Mouse (Mus musculus) limb, embryonic 12.5 days (tissue): Measurements from ENCODE around the gene Nudt2. TPM values are rescaled to one million over a fixed set of nuclear protein-coding genes. Genes with fewer than 3 reads are reported as not detected.
A peak's percentile ranks its signal among the peaks of the same experiment; 100 is the strongest.

Experiments used
- ATAC-seq: fragments of 200-750 bp; cut with Nextera tagmentation; 2 replicates; pipeline ENCODE4 v1.8.0; 2017; ENCODE audit warnings: low read depth, moderate TSS enrichment; ENCODE audit not compliant: insufficient number of reproducible peaks, insufficient read depth, low FRiP score, low TSS enrichment
- H3K27ac ChIP-seq: fragments of 300-500 bp; sonication (generic); 2 replicates; pipeline ENCODE4 v1.5.1; 2016; ENCODE audit warnings: mild to moderate bottlenecking, moderate library complexity
- H3K27me3 ChIP-seq: fragments of 300-500 bp; sonication (generic); 2 replicates; pipeline ENCODE4 v1.6.1; 2016; ENCODE audit warnings: mild to moderate bottlenecking, moderate library complexity
- H3K36me3 ChIP-seq: fragments of 300-500 bp; sonication (generic); 2 replicates; pipeline ENCODE4 v1.6.1; 2016; ENCODE audit warnings: mild to moderate bottlenecking, moderate library complexity
- H3K4me1 ChIP-seq: fragments of 300-500 bp; sonication (generic); replicated peaks from 2 replicates; pipeline ENCODE4 v1.6.1; 2016
- H3K4me2 ChIP-seq: fragments of 300-500 bp; sonication (generic); 2 replicates; pipeline ENCODE4 v1.6.1; 2016; ENCODE audit warnings: mild to moderate bottlenecking, moderate library complexity
- H3K4me3 ChIP-seq: fragments of 300-500 bp; sonication (generic); replicated peaks from 2 replicates; pipeline ENCODE4 v1.5.1; 2016; ENCODE audit warnings: mild to moderate bottlenecking
- H3K9ac ChIP-seq: fragments of 300-500 bp; sonication (generic); replicated peaks from 2 replicates; pipeline ENCODE4 v1.6.1; 2016; ENCODE audit warnings: mild to moderate bottlenecking, moderate library complexity
- H3K9me3 ChIP-seq: fragments of 300-500 bp; sonication (generic); 2 replicates; pipeline ENCODE4 v1.6.1; 2016; ENCODE audit warnings: mild to moderate bottlenecking, moderate library complexity
- WGBS: fragments of 180-500 bp; shearing (Covaris S2); methylation state at CpG from one replicate; pipeline ENCODE4 v1.1.7; 2016; 5-methylcytosine and 5-hydroxymethylcytosine counted together
- polyA plus RNA-seq: library from polyadenylated mRNA; unstranded; fragments of >200 nt; fragmentation: Nextera tagmentation; extraction: Ambion mirVana; gene quantifications from 2 replicates; pipeline ENCODE4 v1.2.1, GENCODE M21; 2016

Gene Nudt2
- polyA plus RNA-seq, 1 experiment from 2014 or later: 49.9 TPM

DNA sequence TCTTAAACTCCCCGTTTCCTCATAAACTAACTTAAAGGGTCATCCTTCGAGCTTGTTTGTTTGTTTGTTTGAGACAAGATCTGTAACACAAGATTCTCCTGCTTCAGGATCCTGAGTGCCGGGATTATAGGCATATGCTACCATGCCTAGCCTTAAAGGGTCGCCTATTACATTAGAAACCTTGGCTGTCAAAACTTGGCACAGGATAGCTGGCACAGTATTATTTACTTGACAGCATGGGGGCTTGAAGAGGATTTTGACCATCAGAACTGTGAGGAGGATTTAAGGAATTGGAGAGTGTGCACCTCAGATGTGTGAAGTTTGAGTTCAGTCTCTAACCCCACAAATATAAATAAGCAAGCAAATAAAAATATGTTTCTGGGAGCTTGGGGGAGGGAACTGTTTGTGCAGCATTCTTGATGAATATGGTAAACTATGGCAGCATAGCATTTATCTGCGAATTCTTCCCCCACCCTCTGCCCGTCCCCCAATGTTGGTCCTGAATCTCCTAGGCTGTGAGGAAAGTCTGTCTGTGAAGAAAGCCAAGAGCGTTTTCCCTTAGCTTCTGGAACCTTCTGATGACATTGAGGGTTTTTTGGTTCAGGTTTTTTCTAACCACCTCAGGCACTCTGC lies 5.2 kb downstream of the Nudt2 start:
- no peak for ATAC-seq
- H3K36me3 ChIP-seq: no peaks in the 10 kb centered on the region
- no peak overlapping the region for H3K4me2 ChIP-seq
- H3K27me3 ChIP-seq: no peaks in the 10 kb centered on the region
- H3K9ac ChIP-seq: no peak overlapping the region
- H3K4me3 ChIP-seq: no peak overlapping the region
- 50% methylated on average over 7 of the region's 7 CpGs for WGBS
- no peak overlapping the region for H3K27ac ChIP-seq
- no peaks in the 10 kb centered on the region for H3K9me3 ChIP-seq
- peaks cover 23% of the 10 kb centered on the region for H3K4me1 ChIP-seq

DNA sequence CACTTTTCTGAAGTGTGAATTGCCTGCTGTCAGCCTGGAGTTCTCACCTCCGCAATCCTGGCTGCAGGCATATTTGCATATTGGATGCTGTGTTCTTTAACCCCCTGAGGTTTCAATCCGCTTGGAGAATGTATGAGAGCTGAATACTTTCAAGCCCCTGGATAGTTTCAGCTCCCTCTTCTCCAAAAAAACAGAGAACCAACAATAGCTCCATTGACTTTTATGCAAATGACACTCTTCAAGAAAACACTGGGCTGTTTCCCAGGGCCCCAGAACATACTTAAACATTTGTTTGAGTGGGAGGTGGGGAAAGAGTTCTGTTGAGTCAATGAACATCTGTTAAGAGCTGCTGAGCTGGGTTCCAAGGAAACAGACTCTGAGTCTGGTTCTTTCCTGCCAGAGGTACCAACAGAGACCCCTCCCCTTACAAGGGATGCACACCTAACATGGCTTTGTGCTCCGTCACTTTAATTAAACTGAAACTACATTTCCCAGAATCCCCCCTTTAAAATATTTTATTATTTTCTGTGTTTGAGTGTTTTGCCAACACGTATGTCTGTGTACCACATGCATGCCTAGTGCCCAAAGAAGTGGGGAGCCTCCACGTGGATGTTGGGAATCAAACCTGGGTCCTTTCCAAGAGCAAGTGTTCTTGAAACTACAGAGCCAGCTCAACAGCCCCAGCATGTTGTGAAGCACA lies 5.9 kb downstream of the Nudt2 start:
- no peak overlapping the region for H3K9ac ChIP-seq
- peaks cover 23% of the 10 kb centered on the region for H3K4me1 ChIP-seq
- no peak overlapping the region; the same call in 1 of the 2 replicates for H3K27ac ChIP-seq
- WGBS: 36% methylated on average over 5 of the region's 5 CpGs
- no peak for ATAC-seq
- H3K27me3 ChIP-seq: 0 out of 2 replicates have a peak, but pooled peaks cover 5% of the 10 kb centered on the region
- H3K4me2 ChIP-seq: no peak overlapping the region
- H3K4me3 ChIP-seq: no peak overlapping the region
- H3K9me3 ChIP-seq: no peaks in the 10 kb centered on the region
- no peaks in the 10 kb centered on the region for H3K36me3 ChIP-seq

DNA sequence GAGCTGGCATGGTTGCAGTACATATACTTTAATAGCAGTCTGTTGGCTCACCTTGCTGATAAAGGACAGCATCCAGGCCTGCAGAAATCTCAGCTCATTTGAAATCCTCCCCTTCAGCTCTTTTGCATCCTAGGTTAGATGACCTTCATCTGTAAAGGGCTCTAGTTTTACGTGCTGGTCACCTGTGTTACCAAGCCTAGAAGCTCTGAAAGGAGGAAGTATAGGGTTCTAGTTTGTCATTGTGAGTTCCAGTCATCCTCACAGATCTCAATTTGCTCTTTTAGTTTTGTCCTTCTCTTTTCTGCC lies 6.4 kb downstream of the Nudt2 start:
- ATAC-seq: no peak
- H3K4me1 ChIP-seq: peaks cover 23% of the 10 kb centered on the region
- H3K36me3 ChIP-seq: no peaks in the 10 kb centered on the region
- H3K27me3 ChIP-seq: 0 out of 2 replicates have a peak, but pooled peaks cover 5% of the 10 kb centered on the region
- no peak overlapping the region for H3K4me2 ChIP-seq
- H3K9ac ChIP-seq: no peak overlapping the region
- H3K4me3 ChIP-seq: no peak overlapping the region
- no peak overlapping the region; the same call in 1 of the 2 replicates for H3K27ac ChIP-seq
- 88% methylated on average over 1 of the region's 1 CpGs for WGBS
- H3K9me3 ChIP-seq: no peaks in the 10 kb centered on the region

DNA sequence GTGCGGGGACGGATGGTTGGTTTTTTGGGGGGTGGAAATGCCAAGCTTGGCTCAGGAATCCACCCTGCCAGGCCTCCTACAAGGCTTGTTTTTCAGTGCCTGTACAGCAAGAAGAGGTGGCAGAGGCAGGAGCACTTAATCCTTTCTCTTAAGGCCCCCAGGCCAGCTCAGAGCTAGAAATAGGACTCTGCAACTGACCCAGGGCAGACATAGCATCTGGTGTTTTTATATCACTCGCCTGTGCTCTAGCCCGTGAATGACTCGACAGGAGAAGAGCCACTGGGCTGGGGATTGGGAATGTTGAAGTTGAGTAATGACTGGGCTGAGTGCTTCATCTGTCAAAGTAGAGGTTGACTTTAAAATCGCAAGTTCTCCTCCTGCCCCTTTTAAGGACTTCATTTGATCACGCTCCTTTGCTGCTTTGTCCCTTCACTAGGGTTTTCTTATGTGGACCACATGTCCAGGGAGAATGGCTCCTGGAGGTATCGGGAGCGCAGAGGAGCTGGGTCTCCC lies 12.8 kb downstream of the Nudt2 start:
- Histone ChIP-seq H3K9me3 (no peaks in the 10 kb centered on the region), H3K4me3 (no peak overlapping the region), H3K4me1 (peaks cover 29% of the 10 kb centered on the region), H3K27me3 (peaks cover 13% of the 10 kb centered on the region; the same call in 1 of the 2 replicates), H3K9ac (no peak overlapping the region), H3K27ac (no peak overlapping the region), H3K4me2 (no peak overlapping the region), H3K36me3 (0 out of 2 replicates have a peak, but pooled peaks cover 9% of the 10 kb centered on the region)
- no peak for ATAC-seq
- 79% methylated on average over 9 of the region's 9 CpGs for WGBS

DNA sequence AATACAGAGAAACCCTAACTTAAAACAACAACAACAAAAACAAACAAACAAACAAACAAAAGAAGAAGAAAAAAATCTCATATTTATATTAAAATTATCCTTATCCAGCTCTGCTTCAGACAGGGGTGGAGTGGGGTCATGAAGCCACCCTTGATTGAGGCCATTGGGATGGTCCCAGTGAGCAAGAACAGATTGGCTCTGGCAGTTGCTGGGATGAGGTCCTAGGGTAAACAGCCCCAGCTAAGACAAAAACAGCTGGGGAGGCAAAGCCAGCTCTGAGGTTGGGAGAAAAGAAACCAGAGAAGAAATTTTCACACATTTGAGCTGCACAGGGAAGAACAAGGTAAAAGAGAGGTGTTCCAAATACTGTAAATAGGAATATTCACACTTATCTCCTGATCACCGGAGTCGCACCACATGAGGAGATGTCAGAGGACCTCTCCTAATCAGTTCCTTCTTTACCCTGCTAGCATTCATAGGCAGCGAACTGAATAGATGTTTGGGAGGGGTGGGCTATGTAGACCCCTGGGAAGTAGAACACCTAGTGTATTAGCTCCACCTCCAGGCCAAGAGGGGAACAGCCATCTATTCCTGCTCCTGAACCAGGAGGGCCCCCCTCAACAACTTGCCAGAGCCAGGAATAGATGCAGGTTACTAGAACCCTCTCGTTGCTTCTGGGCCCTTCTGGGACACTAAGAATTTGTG lies 14.0 kb downstream of the Nudt2 start:
- 72% methylated on average over 4 of the region's 4 CpGs for WGBS
- Histone ChIP-seq H3K36me3 (0 out of 2 replicates have a peak, but pooled peaks cover 9% of the 10 kb centered on the region), H3K4me2 (no peak overlapping the region), H3K27me3 (peaks cover 13% of the 10 kb centered on the region; the same call in 1 of the 2 replicates), H3K4me3 (no peak overlapping the region), H3K27ac (no peak overlapping the region), H3K4me1 (peaks cover 29% of the 10 kb centered on the region), H3K9ac (no peak overlapping the region), H3K9me3 (no peaks in the 10 kb centered on the region)
- no peak for ATAC-seq

DNA sequence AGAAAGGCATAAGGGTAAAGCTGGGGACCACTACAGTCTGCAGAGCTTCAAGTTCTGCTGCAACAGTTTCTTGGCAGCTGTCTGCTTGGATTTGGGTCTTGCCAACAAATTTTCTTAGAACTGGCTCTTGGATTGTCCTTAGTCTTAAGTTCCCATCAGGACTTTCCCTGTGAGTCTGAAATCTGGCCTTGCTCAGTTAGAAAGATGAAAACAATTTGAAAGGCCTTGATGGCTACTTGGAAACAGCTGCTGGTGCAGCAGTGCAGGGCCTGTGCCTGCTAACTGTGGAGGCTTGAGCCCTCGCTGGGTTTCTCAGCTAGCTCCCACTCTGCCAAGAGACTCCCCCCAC lies 14.5 kb downstream of the Nudt2 start:
- 0 out of 2 replicates have a peak, but pooled peaks cover 9% of the 10 kb centered on the region for H3K36me3 ChIP-seq
- H3K27ac ChIP-seq: no peak overlapping the region
- peaks cover 15% of the 10 kb centered on the region; the same call in 1 of the 2 replicates for H3K27me3 ChIP-seq
- no peak overlapping the region for H3K4me3 ChIP-seq
- H3K9ac ChIP-seq: no peak overlapping the region
- WGBS: 36% methylated on average over 1 of the region's 1 CpGs
- H3K9me3 ChIP-seq: no peaks in the 10 kb centered on the region
- no peak for ATAC-seq
- no peak overlapping the region for H3K4me2 ChIP-seq
- H3K4me1 ChIP-seq: peaks cover 29% of the 10 kb centered on the region

DNA sequence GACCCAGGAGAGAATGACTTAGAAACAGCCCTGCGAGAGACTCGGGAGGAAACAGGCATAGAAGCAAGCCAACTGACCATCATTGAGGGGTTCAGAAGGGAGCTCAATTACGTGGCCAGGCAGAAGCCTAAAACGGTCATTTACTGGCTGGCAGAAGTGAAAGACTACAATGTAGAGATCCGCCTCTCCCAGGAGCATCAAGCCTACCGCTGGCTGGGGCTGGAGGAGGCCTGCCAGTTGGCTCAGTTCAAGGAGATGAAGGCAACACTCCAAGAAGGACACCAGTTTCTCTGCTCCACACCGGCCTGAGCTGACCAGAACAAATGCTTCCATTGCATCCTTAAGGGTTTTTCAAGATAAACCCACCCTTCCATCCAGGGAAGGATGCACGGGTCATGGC lies 15.3 kb downstream of the Nudt2 start:
- WGBS: 83% methylated on average over 8 of the region's 8 CpGs
- no peak overlapping the region for H3K27ac ChIP-seq
- 0 out of 2 replicates have a peak, but pooled peaks cover 9% of the 10 kb centered on the region for H3K36me3 ChIP-seq
- peaks cover 29% of the 10 kb centered on the region for H3K4me1 ChIP-seq
- ATAC-seq: no peak
- no peak overlapping the region for H3K4me3 ChIP-seq
- H3K27me3 ChIP-seq: peaks cover 19% of the 10 kb centered on the region; the same call in 1 of the 2 replicates
- no peak overlapping the region for H3K4me2 ChIP-seq
- H3K9me3 ChIP-seq: no peaks in the 10 kb centered on the region
- H3K9ac ChIP-seq: no peak overlapping the region

DNA sequence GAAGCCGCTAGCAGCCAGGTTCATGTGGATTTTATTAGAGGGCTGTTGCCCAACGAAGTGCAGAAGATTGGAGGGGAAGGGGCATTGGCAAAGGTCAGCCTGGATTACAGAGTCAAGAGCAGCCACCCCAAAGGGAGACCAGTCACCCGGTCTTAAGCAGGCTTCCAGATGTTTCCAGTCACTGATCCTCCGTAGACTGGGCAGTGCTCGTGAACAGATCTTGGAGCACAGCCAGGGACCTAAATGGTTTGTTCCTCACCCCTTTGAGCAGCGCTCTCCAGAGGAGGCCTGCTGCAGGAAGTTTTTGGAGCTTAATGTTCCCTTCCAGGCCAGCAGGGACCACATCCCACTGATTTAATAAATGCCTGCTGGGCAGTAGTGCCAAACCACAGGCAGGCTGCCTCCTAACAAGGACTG lies 16.7 kb downstream of the Nudt2 start:
- WGBS: 13% methylated on average over 6 of the region's 6 CpGs
- Histone ChIP-seq H3K27me3 (peaks cover 15% of the 10 kb centered on the region; the same call in 1 of the 2 replicates), H3K27ac (peak overlapping the region; percentile 81), H3K4me3 (no peak overlapping the region), H3K36me3 (0 out of 2 replicates have a peak, but pooled peaks cover 9% of the 10 kb centered on the region), H3K9me3 (peaks cover 6% of the 10 kb centered on the region; the same call in 1 of the 2 replicates), H3K9ac (no peak overlapping the region), H3K4me2 (peak overlapping the region; percentile 15; the same call in 1 of the 2 replicates), H3K4me1 (peaks cover 29% of the 10 kb centered on the region)
- ATAC-seq: peak; percentile 87

DNA sequence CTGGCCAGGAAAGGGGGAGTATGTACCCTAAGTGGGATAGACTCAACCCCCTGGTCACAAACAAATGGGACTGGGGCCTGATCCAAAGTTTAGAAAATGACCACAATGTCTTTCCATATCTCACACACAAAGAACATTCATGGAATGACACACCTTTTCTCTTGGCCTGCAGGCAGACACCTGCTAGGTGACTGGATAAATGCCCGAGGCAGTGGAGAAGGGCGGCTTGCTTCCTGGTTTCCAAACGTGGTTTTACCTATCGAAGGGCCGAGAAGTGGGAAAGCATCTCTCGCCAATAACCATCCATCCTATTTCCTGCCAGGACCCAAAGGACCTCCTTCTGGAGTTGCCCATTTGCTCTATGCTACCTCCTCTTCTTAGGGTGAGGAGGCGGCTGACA lies 28.0 kb downstream of the Nudt2 start:
- peaks cover 54% of the 10 kb centered on the region for H3K27me3 ChIP-seq
- ATAC-seq: no peak
- H3K27ac ChIP-seq: no peak overlapping the region
- H3K36me3 ChIP-seq: no peaks in the 10 kb centered on the region
- H3K9me3 ChIP-seq: no peaks in the 10 kb centered on the region
- no peak overlapping the region for H3K4me3 ChIP-seq
- H3K4me2 ChIP-seq: no peak overlapping the region
- 73% methylated on average over 7 of the region's 7 CpGs for WGBS
- peaks cover 6% of the 10 kb centered on the region for H3K4me1 ChIP-seq
- no peak overlapping the region for H3K9ac ChIP-seq

DNA sequence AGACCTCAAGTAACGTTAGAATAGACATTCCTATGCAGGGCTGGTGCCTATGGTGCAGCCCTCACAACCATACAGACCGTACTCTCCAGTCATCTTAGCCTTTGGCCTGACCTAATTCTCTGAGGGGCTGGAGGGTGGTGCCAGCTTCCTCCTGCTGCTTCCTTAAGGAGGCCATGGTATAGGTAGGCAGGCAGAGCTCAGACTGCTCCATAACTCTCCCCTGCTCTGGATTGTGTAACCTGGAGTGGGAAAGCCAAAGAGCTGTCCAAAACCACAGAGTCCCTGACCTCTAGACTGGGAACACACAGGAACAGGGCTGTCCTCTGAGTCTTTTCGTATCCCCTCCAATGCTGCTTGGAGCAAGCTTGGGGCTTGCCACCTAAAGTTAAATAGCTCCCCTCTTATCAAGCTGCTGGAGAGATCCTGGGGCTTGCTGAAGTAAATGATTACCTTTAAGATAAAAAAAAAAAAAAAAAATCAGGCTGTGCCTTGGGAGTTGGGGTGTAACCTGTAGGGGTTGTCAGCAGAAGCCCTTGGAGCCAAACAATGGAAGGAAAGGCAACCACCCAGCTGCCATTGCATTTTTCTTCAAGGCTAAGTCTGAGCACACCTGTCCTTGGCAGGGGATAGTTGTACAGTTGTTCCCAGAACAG lies 28.6 kb downstream of the Nudt2 start:
- Histone ChIP-seq H3K36me3 (no peaks in the 10 kb centered on the region), H3K4me3 (no peak overlapping the region), H3K9me3 (no peaks in the 10 kb centered on the region), H3K4me2 (no peak overlapping the region), H3K27me3 (peaks cover 60% of the 10 kb centered on the region), H3K27ac (no peak overlapping the region), H3K4me1 (peaks cover 12% of the 10 kb centered on the region), H3K9ac (no peak overlapping the region)
- WGBS: 88% methylated on average over 3 of the region's 3 CpGs
- no peak for ATAC-seq

DNA sequence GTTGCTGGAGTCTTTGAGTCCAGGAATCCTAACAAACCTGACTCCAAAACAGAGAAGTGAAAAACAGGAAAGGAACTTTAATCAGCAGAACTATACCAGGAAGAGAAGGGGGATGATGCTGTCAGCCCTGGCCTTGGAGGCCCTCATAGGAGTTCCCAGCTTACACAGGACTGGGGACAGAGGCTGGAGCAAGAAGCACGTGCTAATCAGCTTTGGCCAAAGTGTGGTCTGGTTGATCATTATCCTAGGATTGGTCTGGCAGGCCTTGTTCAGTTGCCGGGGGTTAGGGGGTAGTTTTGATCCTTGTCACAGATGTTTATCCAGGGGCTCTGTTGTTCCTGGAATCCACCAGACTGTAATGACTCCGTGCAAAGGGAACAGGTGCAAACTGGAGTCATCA lies 29.4 kb downstream of the Nudt2 start:
- H3K4me2 ChIP-seq: no peak overlapping the region
- H3K27ac ChIP-seq: no peak overlapping the region
- WGBS: 43% methylated on average over 3 of the region's 3 CpGs
- H3K9me3 ChIP-seq: no peaks in the 10 kb centered on the region
- H3K9ac ChIP-seq: no peak overlapping the region
- H3K4me1 ChIP-seq: peaks cover 20% of the 10 kb centered on the region
- H3K4me3 ChIP-seq: no peak overlapping the region
- H3K36me3 ChIP-seq: no peaks in the 10 kb centered on the region
- ATAC-seq: no peak
- peaks cover 68% of the 10 kb centered on the region for H3K27me3 ChIP-seq
